Mouse (Mus musculus) testis, adult 2 months (tissue): Measurements from ENCODE around the gene Trim33. TPM values are rescaled to one million over a fixed set of nuclear protein-coding genes. Genes with fewer than 3 reads are reported as not detected.

ENCODE experiments used
- H3K27ac ChIP-seq: fragments of 200-500 bp; 2 replicates; pipeline ENCODE4 v1.5.1; 2012; ENCODE audit warnings: low read depth, low read length; ENCODE audit not compliant: control insufficient read depth, insufficient read depth
- H3K27me3 ChIP-seq: fragments of 200-500 bp; 2 replicates; pipeline ENCODE4 v1.6.1; 2012; ENCODE audit warnings: mild to moderate bottlenecking, low read length, moderate library complexity; ENCODE audit not compliant: control insufficient read depth, insufficient read depth
- H3K36me3 ChIP-seq: fragments of 200-500 bp; 2 replicates; pipeline ENCODE4 v1.6.1; 2012; ENCODE audit warnings: mild to moderate bottlenecking, low read length; ENCODE audit not compliant: control insufficient read depth, insufficient read depth
- H3K4me1 ChIP-seq: fragments of 200-500 bp; 2 replicates; pipeline ENCODE4 v1.6.1; 2012; ENCODE audit warnings: low read length; ENCODE audit not compliant: control insufficient read depth, insufficient read depth
- H3K4me3 ChIP-seq: fragments of 200-500 bp; 2 replicates; pipeline ENCODE4 v1.5.1; 2012; ENCODE audit warnings: low read depth, mild to moderate bottlenecking, low read length, moderate library complexity, mixed read lengths; ENCODE audit not compliant: control insufficient read depth
- CTCF ChIP-seq: fragments of 200-500 bp; IDR thresholded peaks from 2 replicates; pipeline ENCODE4 v1.5.1; 2012; ENCODE audit warnings: low read depth, mild to moderate bottlenecking, inconsistent platforms, low read length, moderate library complexity; ENCODE audit not compliant: control insufficient read depth, insufficient read depth, insufficient replicate concordance
- POLR2A ChIP-seq: fragments of 200-500 bp; IDR thresholded peaks from 2 replicates; pipeline ENCODE4 v1.6.1; 2012; ENCODE audit warnings: low read depth, mild to moderate bottlenecking, inconsistent platforms, low read length, moderate library complexity; ENCODE audit not compliant: control insufficient read depth
- polyA plus RNA-seq: library from polyadenylated mRNA; depleted of rRNA; stranded (reverse); fragments of >200 nt; gene quantifications from 2 replicates; pipeline ENCODE4 v1.2.3, GENCODE M21; 2012

The Trim33 gene
- polyA plus RNA-seq, 1 experiment = 26.0 TPM

- Histone ChIP-seq H3K27me3 (no peaks in the 10 kb centered on the region), H3K4me3 (no peak overlapping the region), H3K4me1 (no peaks in the 10 kb centered on the region), H3K27ac (no peak overlapping the region), H3K36me3 (no peaks in the 10 kb centered on the region; the same call in 1 of the 2 replicates)
- TF ChIP-seq POLR2A (no peak), CTCF (no peak)
These were observed 30.2 kb downstream of the Trim33 start for GRCm38 (mm10) chr3:103309252-103309651.

GRCm38 (mm10) chr3:103309750-103310149, 30.7 kb downstream of the Trim33 start:
- no peaks in the 10 kb centered on the region for H3K4me1 ChIP-seq
- no peaks in the 10 kb centered on the region; the same call in 1 of the 2 replicates for H3K36me3 ChIP-seq
- TF ChIP-seq CTCF (no peak), POLR2A (no peak)
- H3K27me3 ChIP-seq = no peaks in the 10 kb centered on the region
- H3K4me3 ChIP-seq = no peak overlapping the region
- H3K27ac ChIP-seq = no peak overlapping the region

- no peaks in the 10 kb centered on the region for H3K27me3 ChIP-seq
- H3K4me3 ChIP-seq = no peak overlapping the region
- TF ChIP-seq CTCF = no peak
- TF ChIP-seq POLR2A = no peak
- H3K27ac ChIP-seq = no peak overlapping the region
- no peaks in the 10 kb centered on the region; the same call in 1 of the 2 replicates for H3K36me3 ChIP-seq
- H3K4me1 ChIP-seq = no peaks in the 10 kb centered on the region
These were observed 35.2 kb downstream of the Trim33 start for GRCm38 (mm10) chr3:103314291-103314690.

GRCm38 (mm10) chr3:103335371-103335770, 56.3 kb downstream of the Trim33 start:
- Histone ChIP-seq H3K27ac (no peak overlapping the region), H3K36me3 (peaks cover 2% of the 10 kb centered on the region), H3K4me1 (no peaks in the 10 kb centered on the region)

GRCm38 (mm10) chr3:103346658-103347057, 67.6 kb downstream of the Trim33 start:
- TF ChIP-seq CTCF = no peak
- no peak for TF ChIP-seq POLR2A
- H3K36me3 ChIP-seq = no peaks in the 10 kb centered on the region; the same call in 1 of the 2 replicates

More at GRCm38 (mm10) chr3:103335371-103335770, 56.3 kb downstream of the Trim33 start:
- no peak overlapping the region for H3K4me3 ChIP-seq
- no peak for TF ChIP-seq POLR2A
- TF ChIP-seq CTCF = no peak
- no peaks in the 10 kb centered on the region for H3K27me3 ChIP-seq

GRCm38 (mm10) chr3:103353518-103353917, 74.4 kb downstream of the Trim33 start:
- Histone ChIP-seq H3K4me3 (no peak overlapping the region), H3K36me3 (no peaks in the 10 kb centered on the region; the same call in 1 of the 2 replicates), H3K27ac (no peak overlapping the region), H3K4me1 (no peaks in the 10 kb centered on the region), H3K27me3 (no peaks in the 10 kb centered on the region)
- TF ChIP-seq POLR2A (no peak), CTCF (no peak)

More at GRCm38 (mm10) chr3:103346658-103347057, 67.6 kb downstream of the Trim33 start:
- Histone ChIP-seq H3K4me1 (no peaks in the 10 kb centered on the region), H3K27ac (no peak overlapping the region), H3K27me3 (no peaks in the 10 kb centered on the region), H3K4me3 (no peak overlapping the region)

GRCm38 (mm10) chr3:103354041-103354440, 74.9 kb downstream of the Trim33 start:
- Histone ChIP-seq H3K4me1 (no peaks in the 10 kb centered on the region), H3K27ac (no peak overlapping the region), H3K4me3 (no peak overlapping the region), H3K27me3 (no peaks in the 10 kb centered on the region), H3K36me3 (no peaks in the 10 kb centered on the region; the same call in 1 of the 2 replicates)
- no peak for TF ChIP-seq CTCF
- TF ChIP-seq POLR2A = no peak
